Mouse (Mus musculus): ENCODE results near the gene Rab5b. TPM values are rescaled to one million over a fixed set of nuclear protein-coding genes. Genes with fewer than 3 reads are reported as not detected.

Rab5b gene
- total RNA-seq (2021) (10 to 100 TPM; 72.8 to 80.0 TPM), polyA plus RNA-seq (2012; rRNA removed) (68.9 and 111 TPM in 2 replicates)
- long read RNA-seq, transcript Rab5b-201 (6 exons, 3,180 nt): major isoform, 36 of 45 reads
- long read RNA-seq, partial matches to known transcripts: 2 of 45 reads
- long read RNA-seq, other reads (novel, unspliced or antisense): 7 of 45 reads

- Histone ChIP-seq H3K4me1 (ENCODE audit: control insufficient read depth, insufficient read depth, low read length) (peaks cover 2% of the 10 kb centered on the region; the same call in 1 of the 2 replicates), H3K27me3 (ENCODE audit: control insufficient read depth, insufficient read depth, low read length) (no peaks in the 10 kb centered on the region), H3K79me2 (replicated peaks; ENCODE audit: control insufficient read depth, insufficient read depth, low read length) (peaks cover 4% of the 10 kb centered on the region), H3K36me3 (ENCODE audit: control insufficient read depth, insufficient read depth, low read length) (no peaks in the 10 kb centered on the region; the same call in none of the 2 replicates), H3K9ac (ENCODE audit: low read depth, low read length) (peak within 1 kb of the TSS; percentile 83), H3K27ac (peak within 1 kb of the TSS; percentile 94), H3K4me3 (peak within 1 kb of the TSS; percentile 96)
- 1% methylated on average over 39 of the region's 40 CpGs for WGBS
- peak; percentile 97 to 99 for DNase-seq
- TF ChIP-seq POLR2A (IDR thresholded peaks at IDR 0.05; ENCODE audit: insufficient read depth, low read depth, low read length): peak; percentile 87
- TF ChIP-seq CTCF (IDR thresholded peaks at IDR 0.05): no peak
- peak; percentile 53 for TF ChIP-seq EP300 (IDR thresholded peaks at IDR 0.05; ENCODE audit: insufficient read depth, low read depth, low read length)
- intact Hi-C loops (cut with DNase I): no loop called here
Observed at GRCm38 (mm10) chr10:128695992-128696807, at the start of gene Rab5b. TSS of gene Rab5b (minus strand) at chr10:128696264.

- TF ChIP-seq POLR2A (IDR thresholded peaks at IDR 0.05; ENCODE audit: insufficient read depth, low read depth, low read length): no peak
- peak; percentile 65 for TF ChIP-seq CTCF (IDR thresholded peaks at IDR 0.05)
- H3K4me1 ChIP-seq (ENCODE audit: control insufficient read depth, insufficient read depth, low read length): peaks cover 5% of the 10 kb centered on the region
- no peaks in the 10 kb centered on the region for H3K79me2 ChIP-seq (replicated peaks; ENCODE audit: control insufficient read depth, insufficient read depth, low read length)
- peak within 1 kb of the TSS; percentile 90 for H3K27ac ChIP-seq
- 23% methylated on average over 18 of the region's 18 CpGs for WGBS
- H3K36me3 ChIP-seq (ENCODE audit: control insufficient read depth, insufficient read depth, low read length): no peaks in the 10 kb centered on the region; the same call in 1 of the 2 replicates
- peak; percentile 45 for DNase-seq
- H3K27me3 ChIP-seq (ENCODE audit: control insufficient read depth, insufficient read depth, low read length): no peaks in the 10 kb centered on the region
- intact Hi-C loops (cut with DNase I): loop anchor here (5.0 to 10.0 kb wide), 2 partner anchors 77 to 1680 kb away; partner anchors contain the start of genes Cdk4, March9 and Ormdl2
- H3K9ac ChIP-seq (ENCODE audit: low read depth, low read length): peak within 1 kb of the TSS; percentile 88
- peak within 1 kb of the TSS; percentile 77 for H3K4me3 ChIP-seq
Observed at GRCm38 (mm10) chr10:128744680-128745601, 48.9 kb upstream of the Rab5b start, which contains the start of gene Dgka. TSS of gene Dgka (minus strand) at chr10:128744855.

GRCm38 (mm10) chr10:128744211-128744610 lies 48.1 kb upstream of the Rab5b start:
- Histone ChIP-seq H3K27ac (peak overlapping the region; percentile 90), H3K27me3 (ENCODE audit: control insufficient read depth, insufficient read depth, low read length) (no peaks in the 10 kb centered on the region), H3K36me3 (ENCODE audit: control insufficient read depth, insufficient read depth, low read length) (no peaks in the 10 kb centered on the region; the same call in 1 of the 2 replicates), H3K4me3 (peak overlapping the region; percentile 77), H3K4me1 (ENCODE audit: control insufficient read depth, insufficient read depth, low read length) (peaks cover 5% of the 10 kb centered on the region), H3K79me2 (replicated peaks; ENCODE audit: control insufficient read depth, insufficient read depth, low read length) (no peaks in the 10 kb centered on the region), H3K9ac (ENCODE audit: low read depth, low read length) (peak overlapping the region; percentile 88)
- DNase-seq: no peak
- intact Hi-C loops (cut with DNase I): loop anchor here (10.0 kb wide), 1 partner anchor 1679 kb away; the partner anchor contains the start of genes Cdk4 and March9
- TF ChIP-seq EP300 (IDR thresholded peaks at IDR 0.05; ENCODE audit: insufficient read depth, low read depth, low read length) (no peak), POLR2A (IDR thresholded peaks at IDR 0.05; ENCODE audit: insufficient read depth, low read depth, low read length) (0 out of 2 replicates have a peak, but pooled peaks have one; percentile 46), CTCF (IDR thresholded peaks at IDR 0.05) (no peak)
- WGBS: 27% methylated on average over 8 of the region's 8 CpGs

GRCm38 (mm10) chr10:128743791-128744191 lies 47.7 kb upstream of the Rab5b start:
- under 1% methylated on average over 34 of the region's 37 CpGs for WGBS
- peaks cover 5% of the 10 kb centered on the region for H3K4me1 ChIP-seq (ENCODE audit: control insufficient read depth, insufficient read depth, low read length)
- intact Hi-C loops (cut with DNase I): loop anchor here (10.0 kb wide), 1 partner anchor 1679 kb away; the partner anchor contains the start of genes Cdk4 and March9

GRCm38 (mm10) chr10:128743235-128743634 lies 47.2 kb upstream of the Rab5b start:
- Histone ChIP-seq H3K9ac (ENCODE audit: low read depth, low read length) (peak overlapping the region; percentile 88), H3K27ac (peak overlapping the region; percentile 90), H3K36me3 (ENCODE audit: control insufficient read depth, insufficient read depth, low read length) (no peaks in the 10 kb centered on the region; the same call in 1 of the 2 replicates), H3K4me3 (peak overlapping the region; percentile 77), H3K27me3 (ENCODE audit: control insufficient read depth, insufficient read depth, low read length) (no peaks in the 10 kb centered on the region), H3K79me2 (replicated peaks; ENCODE audit: control insufficient read depth, insufficient read depth, low read length) (no peaks in the 10 kb centered on the region), H3K4me1 (ENCODE audit: control insufficient read depth, insufficient read depth, low read length) (peaks cover 5% of the 10 kb centered on the region)
- intact Hi-C loops (cut with DNase I): loop anchor here (10.0 kb wide), 1 partner anchor 1678 kb away; the partner anchor contains the start of genes Cdk4 and March9
- no peak for DNase-seq
- TF ChIP-seq POLR2A (IDR thresholded peaks at IDR 0.05; ENCODE audit: insufficient read depth, low read depth, low read length) (no peak), CTCF (IDR thresholded peaks at IDR 0.05) (no peak), EP300 (IDR thresholded peaks at IDR 0.05; ENCODE audit: insufficient read depth, low read depth, low read length) (no peak)
- under 1% methylated on average over 7 of the region's 7 CpGs for WGBS

More at GRCm38 (mm10) chr10:128743791-128744191, 47.7 kb upstream of the Rab5b start:
- peak overlapping the region; percentile 88 for H3K9ac ChIP-seq (ENCODE audit: low read depth, low read length)
- peak; percentile 85 to 86 for DNase-seq
- no peaks in the 10 kb centered on the region for H3K27me3 ChIP-seq (ENCODE audit: control insufficient read depth, insufficient read depth, low read length)
- H3K4me3 ChIP-seq: peak overlapping the region; percentile 77
- H3K27ac ChIP-seq: peak overlapping the region; percentile 90
- H3K79me2 ChIP-seq (replicated peaks; ENCODE audit: control insufficient read depth, insufficient read depth, low read length): no peaks in the 10 kb centered on the region
- peak; percentile 57; the same call in 1 of the 2 replicates for TF ChIP-seq POLR2A (IDR thresholded peaks at IDR 0.05; ENCODE audit: insufficient read depth, low read depth, low read length)
- TF ChIP-seq CTCF (IDR thresholded peaks at IDR 0.05): no peak
- no peak for TF ChIP-seq EP300 (IDR thresholded peaks at IDR 0.05; ENCODE audit: insufficient read depth, low read depth, low read length)
- no peaks in the 10 kb centered on the region; the same call in 1 of the 2 replicates for H3K36me3 ChIP-seq (ENCODE audit: control insufficient read depth, insufficient read depth, low read length)

All from heart, adult 2 months (tissue).